Mouse (Mus musculus) urinary bladder, postnatal 14 days (tissue): ENCODE data around the gene Srsf5.

Source experiments
- DNase-seq: peaks from one replicate; pipeline ENCODE4 v3.0.0; 2021; ENCODE audit warnings: low spot score

The Srsf5 gene

DNA sequence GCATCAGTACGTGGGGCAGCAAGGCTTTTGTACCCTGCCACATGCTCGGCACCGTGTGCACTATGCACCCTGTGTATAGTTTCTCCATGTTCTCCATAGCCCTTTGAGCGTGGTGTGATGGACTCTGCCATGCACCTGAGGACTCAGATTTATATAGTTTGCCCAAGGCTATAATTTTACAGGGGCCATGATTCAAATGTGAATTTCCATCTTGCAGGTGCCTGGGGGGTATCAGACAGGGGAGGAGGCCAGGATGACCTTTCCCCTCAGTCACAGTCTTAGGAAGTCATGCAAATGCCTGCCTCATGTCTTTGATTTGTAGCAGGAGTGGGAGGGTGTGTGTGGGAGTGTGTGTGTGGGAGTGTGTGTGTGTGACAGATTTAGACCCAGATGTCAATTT, 52.3 kb downstream of the Srsf5 start:
- DNase-seq = no peak

GRCm38 (mm10) chr12:80998528-80999221, 53.4 kb downstream of the Srsf5 start:
- DNase-seq = no peak
